Mouse (Mus musculus): ENCODE data around the gene Gm10283. TPM values are rescaled to one million over a fixed set of nuclear protein-coding genes. Genes with fewer than 3 reads are reported as not detected.

The Gm10283 gene
- total RNA-seq, 2 experiments from 2014 or later, result not detected

Other genes with a start within 250 kb of the Gm10283 start
- under 1 TPM; 0.25 to 0.38 TPM for gene Aadat, start 2.7 kb upstream of the Gm10283 start, total RNA-seq (2021)
- 10 to 100 TPM; 41.4 to 48.3 TPM for gene Mfap3l, start 129.6 kb upstream of the Gm10283 start, total RNA-seq (2021)

Data from layer of hippocampus, postnatal 25 days (tissue).